In genomic region chr15:97593781-97594600, GRCm38 (mm10) we compare ENCODE assay signal across 11 mouse cellular contexts.
DNase-seq lines count a peak whose midpoint lies in the region; ATAC-seq and TF ChIP-seq lines count a peak whose summit lies in the region.
"Had no signal": no experiment of that assay in that cellular context is flagged by ENCODE, and none has a peak within 500 bp of the region (broad histone marks: within the 10 kb centered on the region; RNA-seq: fewer than 3 reads in every experiment).

No protein-coding gene starts in this region.

- no peaks in the 10 kb centered on the region for H3K9me3 ChIP-seq in kidney, postnatal 0 days (replicated peaks; ENCODE audit: low read length)

- H3K4me3 ChIP-seq in gastrocnemius, adult 2 months: no peak overlapping the region
- no peak overlapping the region for H3K4me3 ChIP-seq in kidney, postnatal 0 days (replicated peaks; ENCODE audit: low read depth, low read length)

- peak overlapping the region; percentile 59 for H3K27ac ChIP-seq in gastrocnemius, adult 2 months
- 0 out of 2 replicates have a peak overlapping the region, but pooled peaks have one; percentile 13 for H3K27ac ChIP-seq in kidney, postnatal 0 days

- no peaks in the 10 kb centered on the region for H3K36me3 ChIP-seq in kidney, postnatal 0 days (ENCODE audit: insufficient read depth, low read length)

- peaks cover 9% of the 10 kb centered on the region; the same call in 1 of the 2 replicates for H3K4me1 ChIP-seq in kidney, postnatal 0 days (replicated peaks; ENCODE audit: insufficient read depth, low read length)

- TF ChIP-seq CTCF in gastrocnemius, adult 2 months (IDR thresholded peaks at IDR 0.05): no peak
- no peak for TF ChIP-seq CTCF in kidney, postnatal 0 days (IDR thresholded peaks at IDR 0.05; ENCODE audit: low read depth)

- H3K4me2 ChIP-seq in kidney, postnatal 0 days (ENCODE audit: low read length): no peak overlapping the region

- ATAC-seq in kidney, postnatal 0 days (replicated peaks; ENCODE audit: low FRiP score, low read depth): no peak

- no peaks in the 10 kb centered on the region for H3K27me3 ChIP-seq in kidney, postnatal 0 days (ENCODE audit: insufficient read depth, low read length)

- 0 out of 2 replicates have a peak overlapping the region, but pooled peaks have one; percentile 4 for H3K9ac ChIP-seq in kidney, postnatal 0 days (ENCODE audit: low read depth, low read length)

- intact Hi-C loops in gastrocnemius, adult 2 months (cut with DNase I): no loop called here

- WGBS in kidney, postnatal 0 days: 40% methylated on average over 11 of the region's 11 CpGs

- DNase-seq in gastrocnemius, adult 2 months: no peak
- no peak for DNase-seq in gastrocnemius, postnatal 10 days
- DNase-seq in ovary, postnatal 36 days (ENCODE audit: low spot score): peak; percentile 44
- no peak for DNase-seq in ovary, postnatal 14 days (ENCODE audit: low spot score)
- DNase-seq in kidney, postnatal 0 days (ENCODE audit: low spot score): peak; percentile 52
- DNase-seq in spleen, adult 18-20 months: no peak
- DNase-seq in embryo, embryonic 10 days (ENCODE audit: low spot score): no peak
- no peak for DNase-seq in frontal cortex, postnatal 25 days (ENCODE audit: low spot score in 2 of 2)
- DNase-seq: B cell, adult 2 months; cerebellum, adult 8-10 months; retina, postnatal 1 day had no signal

Comparison
In these comparisons a context has a peak if more than half of its experiments do, and no peak if none do; other contexts are left out.
1. DNase-seq: peak in ovary, postnatal 36 days (single experiment) and kidney, postnatal 0 days (single experiment); none in gastrocnemius, adult 2 months (single experiment), gastrocnemius, postnatal 10 days (single experiment), ovary, postnatal 14 days (single experiment), spleen, adult 18-20 months (0 of 2), embryo, embryonic 10 days (single experiment) and frontal cortex, postnatal 25 days (0 of 2).